In the genomic region with DNA sequence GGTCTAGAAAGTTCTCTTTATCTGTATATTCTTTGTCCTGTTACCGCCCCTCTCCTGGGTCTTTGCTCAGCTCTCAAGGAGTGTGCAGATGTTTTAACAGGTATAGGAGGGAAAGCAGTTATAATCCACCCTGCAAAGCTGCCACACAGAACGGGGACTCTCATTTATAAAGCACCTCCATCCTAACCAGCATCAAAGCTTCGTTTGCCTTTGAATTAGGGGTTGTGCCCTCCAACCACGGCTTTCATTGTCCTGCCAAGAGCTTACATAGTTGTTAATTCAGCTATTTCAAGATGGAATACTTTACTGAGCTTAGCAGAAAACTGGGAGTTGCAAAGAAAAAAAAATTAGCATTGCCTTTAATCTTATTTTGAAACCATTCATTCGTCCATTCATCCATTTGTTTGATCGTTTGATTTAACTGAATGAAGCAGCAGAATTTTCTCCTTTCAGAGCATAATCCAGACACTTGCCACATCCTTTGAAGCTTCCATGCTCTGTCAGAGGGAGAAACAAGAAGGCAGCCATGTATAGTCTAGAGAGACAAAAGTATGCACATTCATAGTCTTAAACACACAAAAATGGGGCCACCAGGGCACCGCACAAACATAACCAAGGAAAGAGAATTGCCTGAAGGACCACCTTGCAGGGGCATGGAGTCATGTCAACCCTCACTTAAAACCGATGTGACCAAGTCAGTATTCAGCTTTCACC, we compare ENCODE assay signal across 15 mouse cellular contexts.
DNase-seq lines count a peak whose midpoint lies in the region; ATAC-seq lines count a peak whose summit lies in the region.
"Had no signal": no experiment of that assay in that cellular context is flagged by ENCODE, and none has a peak within 500 bp of the region (broad histone marks: within the 10 kb centered on the region; RNA-seq: fewer than 3 reads in every experiment).

No protein-coding gene starts in this region.

- H3K36me3 ChIP-seq in heart, embryonic 10.5 days, result no peaks in the 10 kb centered on the region
- no peaks in the 10 kb centered on the region for H3K36me3 ChIP-seq in heart, embryonic 12.5 days
- H3K36me3 ChIP-seq in forebrain, embryonic 14.5 days (ENCODE audit: control insufficient read depth, insufficient read depth, low read length), result no peaks in the 10 kb centered on the region
- H3K36me3 ChIP-seq: embryonic facial prominence, embryonic 10.5 days; G1E; intestine, embryonic 15.5 days; limb, embryonic 12.5 days; liver, embryonic 12.5 days; neural tube, embryonic 12.5 days had no signal

- H3K27me3 ChIP-seq in heart, embryonic 10.5 days (ENCODE audit: insufficient read depth, poor library complexity, severe bottlenecking), result 0 out of 2 replicates have a peak, but pooled peaks cover 14% of the 10 kb centered on the region
- H3K27me3 ChIP-seq in heart, embryonic 12.5 days (replicated peaks), result no peaks in the 10 kb centered on the region
- no peaks in the 10 kb centered on the region for H3K27me3 ChIP-seq in forebrain, embryonic 14.5 days (replicated peaks; ENCODE audit: control insufficient read depth, insufficient read depth, low read length)
- H3K27me3 ChIP-seq: intestine, embryonic 15.5 days; limb, embryonic 12.5 days; liver, embryonic 12.5 days; neural tube, embryonic 12.5 days had no signal

- no peak for ATAC-seq in heart, embryonic 12.5 days (ENCODE audit: insufficient number of reproducible peaks, low FRiP score)
- ATAC-seq in forebrain, embryonic 14.5 days, result peak; percentile 42; the same call in 1 of the 2 replicates
- peak; percentile 26; the same call in 1 of the 2 replicates for ATAC-seq in megakaryocyte-erythroid progenitor cell, adult 5-6 weeks (replicated peaks; ENCODE audit: low FRiP score, low TSS enrichment, poor library complexity, severe bottlenecking)
- ATAC-seq: intestine, embryonic 15.5 days; liver, embryonic 12.5 days had no signal

- H3K4me2 ChIP-seq in heart, embryonic 12.5 days, result no peak overlapping the region
- no peak overlapping the region for H3K4me2 ChIP-seq in forebrain, embryonic 14.5 days (ENCODE audit: low read length)
- H3K4me2 ChIP-seq: intestine, embryonic 15.5 days; limb, embryonic 12.5 days; liver, embryonic 12.5 days; neural tube, embryonic 12.5 days had no signal

- H3K4me3 ChIP-seq in heart, embryonic 10.5 days, result no peak overlapping the region
- no peak overlapping the region for H3K4me3 ChIP-seq in heart, embryonic 12.5 days
- no peak overlapping the region for H3K4me3 ChIP-seq in forebrain, embryonic 14.5 days (ENCODE audit: low read depth, low read length)
- H3K4me3 ChIP-seq: embryonic facial prominence, embryonic 10.5 days; heart, adult 2 months; intestine, embryonic 15.5 days; limb, embryonic 12.5 days; liver, embryonic 12.5 days; neural tube, embryonic 12.5 days had no signal

- no peaks in the 10 kb centered on the region for H3K9me3 ChIP-seq in heart, embryonic 10.5 days
- H3K9me3 ChIP-seq in heart, embryonic 12.5 days (replicated peaks), result no peaks in the 10 kb centered on the region
- no peaks in the 10 kb centered on the region for H3K9me3 ChIP-seq in forebrain, embryonic 14.5 days (replicated peaks; ENCODE audit: control insufficient read depth, low read length)
- H3K9me3 ChIP-seq: G1E; intestine, embryonic 15.5 days; limb, embryonic 12.5 days; liver, embryonic 12.5 days; neural tube, embryonic 12.5 days had no signal

- no peak overlapping the region for H3K27ac ChIP-seq in heart, embryonic 10.5 days
- H3K27ac ChIP-seq in heart, embryonic 12.5 days (ENCODE audit: poor library complexity, severe bottlenecking), result no peak overlapping the region
- no peak overlapping the region for H3K27ac ChIP-seq in forebrain, embryonic 14.5 days (ENCODE audit: low read depth, low read length)
- H3K27ac ChIP-seq: embryonic facial prominence, embryonic 10.5 days; heart, adult 2 months; intestine, embryonic 15.5 days; limb, embryonic 12.5 days; liver, embryonic 12.5 days; neural tube, embryonic 12.5 days had no signal

- peak; percentile 31 for DNase-seq in heart, embryonic 10.5 days (ENCODE audit: low spot score)
- peak; percentile 26 for DNase-seq in Muller cell, postnatal 12 days (ENCODE audit: inconsistent ontology term)
- DNase-seq in forebrain, embryonic 14.5 days (ENCODE audit: low spot score), result no peak
- DNase-seq in layer of hippocampus, postnatal 25 days (ENCODE audit: extremely low spot score in 1 of 2, low spot score in 1 of 2), result no peak
- DNase-seq in urinary bladder, postnatal 14 days (ENCODE audit: low spot score), result no peak
- DNase-seq in cerebellum, adult 8-10 months, result no peak

- WGBS in heart, embryonic 10.5 days, result 55% methylated on average over 8 of the region's 8 CpGs
- WGBS in heart, embryonic 12.5 days, result 49% methylated on average over 8 of the region's 8 CpGs
- 7% methylated on average over 8 of the region's 8 CpGs for WGBS in forebrain, embryonic 14.5 days

- no peaks in the 10 kb centered on the region for H3K4me1 ChIP-seq in heart, embryonic 10.5 days
- H3K4me1 ChIP-seq in heart, embryonic 12.5 days (replicated peaks), result no peaks in the 10 kb centered on the region
- H3K4me1 ChIP-seq in forebrain, embryonic 14.5 days (ENCODE audit: control insufficient read depth, insufficient read depth, low read length), result no peaks in the 10 kb centered on the region
- H3K4me1 ChIP-seq: intestine, embryonic 15.5 days; limb, embryonic 12.5 days; neural tube, embryonic 12.5 days had no signal

- H3K9ac ChIP-seq in heart, embryonic 12.5 days, result no peak overlapping the region
- H3K9ac ChIP-seq in forebrain, embryonic 14.5 days (ENCODE audit: low read length), result no peak overlapping the region
- H3K9ac ChIP-seq: intestine, embryonic 15.5 days; limb, embryonic 12.5 days; liver, embryonic 12.5 days; neural tube, embryonic 12.5 days had no signal

Comparison
In these comparisons a context has a peak if more than half of its experiments do, and no peak if none do; other contexts are left out.
1. DNase-seq: peak in heart, embryonic 10.5 days (single experiment) and Muller cell, postnatal 12 days (single experiment); none in forebrain, embryonic 14.5 days (single experiment), layer of hippocampus, postnatal 25 days (0 of 2), urinary bladder, postnatal 14 days (single experiment) and cerebellum, adult 8-10 months (single experiment).